Mouse (Mus musculus): Measurements from ENCODE around the gene A830018L16Rik. TPM values are rescaled to one million over a fixed set of nuclear protein-coding genes. Genes with fewer than 3 reads are reported as not detected.
A peak's percentile ranks its signal among the peaks of the same experiment; 100 is the strongest.
"Not testable (repeated sequence)": the region's sequence is repeated elsewhere in the genome, so short reads cannot be mapped to it uniquely, and the experiment has no call there.

The A830018L16Rik gene
- polyA plus RNA-seq, 1 experiment from 2014 or later = 7.9 TPM

DNA sequence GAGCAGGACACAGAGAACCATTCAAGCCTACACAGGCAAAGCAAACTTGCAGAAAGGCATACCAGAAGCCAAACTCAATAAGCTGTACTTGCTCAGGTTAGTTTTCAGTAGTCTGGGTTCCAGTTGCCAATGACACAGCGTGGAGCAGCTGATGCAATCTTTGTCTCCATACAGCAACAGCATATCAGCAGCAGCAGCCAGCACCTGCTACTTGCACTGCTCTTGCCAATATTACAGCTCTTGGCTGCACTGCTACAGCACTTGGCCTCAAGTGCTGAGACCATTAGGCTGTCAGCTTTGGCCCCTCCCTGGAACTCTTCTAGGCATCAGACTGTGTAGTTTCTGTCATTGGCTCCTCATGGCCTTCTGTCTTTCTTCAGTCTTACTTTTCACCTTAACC, 44.4 kb downstream of the A830018L16Rik start:
- Histone ChIP-seq H3K9ac (replicated peaks; ENCODE audit: low read length) (no peak overlapping the region), H3K27me3 (ENCODE audit: control insufficient read depth, insufficient read depth, low read length) (no peaks in the 10 kb centered on the region), H3K36me3 (ENCODE audit: control insufficient read depth, insufficient read depth, low read length) (no peaks in the 10 kb centered on the region), H3K4me3 (replicated peaks; ENCODE audit: low read depth, low read length) (no peak overlapping the region), H3K4me2 (ENCODE audit: low read length) (no peak overlapping the region), H3K9me3 (ENCODE audit: control insufficient read depth, low read length) (peaks cover 3% of the 10 kb centered on the region; the same call in 1 of the 2 replicates), H3K27ac (replicated peaks; ENCODE audit: low read depth, low read length) (no peak overlapping the region), H3K4me1 (ENCODE audit: control insufficient read depth, insufficient read depth, low read length) (no peaks in the 10 kb centered on the region)
- ATAC-seq (ENCODE audit: low FRiP score, low TSS enrichment) (no peak), DNase-seq (no peak)
- WGBS = 81% methylated on average over 1 of the region's 1 CpGs

- Histone ChIP-seq H3K27me3 (ENCODE audit: control insufficient read depth, insufficient read depth, low read length) (no peaks in the 10 kb centered on the region), H3K4me1 (ENCODE audit: control insufficient read depth, insufficient read depth, low read length) (no peaks in the 10 kb centered on the region), H3K36me3 (ENCODE audit: control insufficient read depth, insufficient read depth, low read length) (no peaks in the 10 kb centered on the region), H3K4me3 (replicated peaks; ENCODE audit: low read depth, low read length) (no peak overlapping the region), H3K4me2 (ENCODE audit: low read length) (no peak overlapping the region), H3K9me3 (ENCODE audit: control insufficient read depth, low read length) (no peaks in the 10 kb centered on the region), H3K27ac (replicated peaks; ENCODE audit: low read depth, low read length) (no peak overlapping the region), H3K9ac (replicated peaks; ENCODE audit: low read length) (no peak overlapping the region)
- no peak for ATAC-seq (ENCODE audit: low FRiP score, low TSS enrichment)
- DNase-seq = peak; percentile 45
- WGBS = 80% methylated on average over 1 of the region's 1 CpGs
Measured at GRCm38 (mm10) chr1:11466325-11466724, 52.4 kb downstream of the A830018L16Rik start.

DNA sequence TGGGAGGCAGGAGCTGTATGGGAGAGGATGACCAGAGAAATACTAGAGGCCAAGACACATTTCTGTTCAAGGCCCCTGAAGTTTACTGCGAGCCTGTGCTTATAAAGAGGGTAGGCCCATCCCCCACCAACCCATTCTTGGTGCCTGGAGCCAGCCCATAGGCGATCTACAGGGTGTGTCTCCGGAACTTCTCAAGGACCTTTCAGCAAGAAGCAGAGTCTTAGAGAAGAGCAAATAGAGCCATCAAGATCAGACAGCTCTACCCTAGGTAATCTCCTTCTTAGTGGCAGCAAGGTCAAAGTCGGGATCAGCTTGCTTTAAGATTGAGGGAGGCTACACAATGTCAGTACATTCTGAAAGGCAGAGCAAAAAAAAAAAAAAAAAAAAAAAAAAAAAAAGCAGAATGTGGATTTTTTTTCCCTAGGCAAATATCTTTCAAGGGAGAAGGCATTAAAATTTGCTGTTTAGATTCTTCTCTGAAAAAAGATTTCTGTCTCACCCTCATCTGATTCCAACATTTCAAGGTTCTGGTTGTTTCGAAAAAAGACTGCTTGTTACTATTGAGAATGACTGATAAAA, 53.2 kb downstream of the A830018L16Rik start:
- no peak for DNase-seq
- ATAC-seq (ENCODE audit: low FRiP score, low TSS enrichment) = no peak
- H3K9me3 ChIP-seq (ENCODE audit: control insufficient read depth, low read length) = no peaks in the 10 kb centered on the region

DNA sequence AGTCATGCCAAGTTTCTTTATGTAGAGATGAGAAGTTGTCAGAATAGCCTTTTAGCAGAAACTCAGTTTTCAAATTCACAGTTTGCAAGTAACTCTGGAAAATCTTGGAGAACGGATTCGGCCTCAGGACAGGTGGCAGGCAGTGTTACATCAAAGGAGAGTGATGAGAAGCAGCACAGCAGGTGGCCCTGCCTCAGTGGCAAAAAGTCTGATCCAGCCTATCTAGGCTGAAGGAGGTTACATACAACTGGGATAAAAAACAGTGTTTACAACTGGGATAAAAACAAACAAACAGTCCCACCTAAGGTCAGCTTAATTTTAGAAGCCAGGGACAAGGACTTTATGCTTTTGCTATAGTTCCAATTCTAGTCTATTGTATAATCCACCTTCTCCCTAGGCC, 79.0 kb downstream of the A830018L16Rik start:
- H3K4me3 ChIP-seq (replicated peaks; ENCODE audit: low read depth, low read length) = no peak overlapping the region
- H3K9me3 ChIP-seq (ENCODE audit: control insufficient read depth, low read length) = no peaks in the 10 kb centered on the region
- H3K27ac ChIP-seq (replicated peaks; ENCODE audit: low read depth, low read length) = no peak overlapping the region
- no peaks in the 10 kb centered on the region for H3K27me3 ChIP-seq (ENCODE audit: control insufficient read depth, insufficient read depth, low read length)
- DNase-seq (no peak), ATAC-seq (ENCODE audit: low FRiP score, low TSS enrichment) (no peak)
- WGBS = 80% methylated on average over 2 of the region's 2 CpGs
- no peaks in the 10 kb centered on the region for H3K36me3 ChIP-seq (ENCODE audit: control insufficient read depth, insufficient read depth, low read length)
- no peak overlapping the region for H3K4me2 ChIP-seq (ENCODE audit: low read length)
- no peaks in the 10 kb centered on the region for H3K4me1 ChIP-seq (ENCODE audit: control insufficient read depth, insufficient read depth, low read length)
- H3K9ac ChIP-seq (replicated peaks; ENCODE audit: low read length) = no peak overlapping the region

More for the DNA sequence above, 53.2 kb downstream of the A830018L16Rik start:
- H3K27me3 ChIP-seq (ENCODE audit: control insufficient read depth, insufficient read depth, low read length) = no peaks in the 10 kb centered on the region
- no peak overlapping the region for H3K27ac ChIP-seq (replicated peaks; ENCODE audit: low read depth, low read length)
- no peak overlapping the region for H3K9ac ChIP-seq (replicated peaks; ENCODE audit: low read length)
- no peaks in the 10 kb centered on the region for H3K4me1 ChIP-seq (ENCODE audit: control insufficient read depth, insufficient read depth, low read length)
- H3K36me3 ChIP-seq (ENCODE audit: control insufficient read depth, insufficient read depth, low read length) = no peaks in the 10 kb centered on the region
- WGBS = 36% methylated on average over 5 of the region's 5 CpGs
- H3K4me3 ChIP-seq (replicated peaks; ENCODE audit: low read depth, low read length) = no peak overlapping the region
- no peak overlapping the region for H3K4me2 ChIP-seq (ENCODE audit: low read length)

- H3K27ac ChIP-seq (replicated peaks; ENCODE audit: low read depth, low read length) = no peak overlapping the region
- H3K4me1 ChIP-seq (ENCODE audit: control insufficient read depth, insufficient read depth, low read length) = no peaks in the 10 kb centered on the region
- ATAC-seq (ENCODE audit: low FRiP score, low TSS enrichment) (no peak), DNase-seq (no peak)
- H3K9me3 ChIP-seq (ENCODE audit: control insufficient read depth, low read length) = no peaks in the 10 kb centered on the region
- H3K9ac ChIP-seq (replicated peaks; ENCODE audit: low read length) = no peak overlapping the region
- H3K4me3 ChIP-seq (replicated peaks; ENCODE audit: low read depth, low read length) = no peak overlapping the region
- no peaks in the 10 kb centered on the region for H3K27me3 ChIP-seq (ENCODE audit: control insufficient read depth, insufficient read depth, low read length)
- H3K36me3 ChIP-seq (ENCODE audit: control insufficient read depth, insufficient read depth, low read length) = no peaks in the 10 kb centered on the region
- no peak overlapping the region for H3K4me2 ChIP-seq (ENCODE audit: low read length)
Measured at GRCm38 (mm10) chr1:11501556-11501955, 87.7 kb downstream of the A830018L16Rik start.

DNA sequence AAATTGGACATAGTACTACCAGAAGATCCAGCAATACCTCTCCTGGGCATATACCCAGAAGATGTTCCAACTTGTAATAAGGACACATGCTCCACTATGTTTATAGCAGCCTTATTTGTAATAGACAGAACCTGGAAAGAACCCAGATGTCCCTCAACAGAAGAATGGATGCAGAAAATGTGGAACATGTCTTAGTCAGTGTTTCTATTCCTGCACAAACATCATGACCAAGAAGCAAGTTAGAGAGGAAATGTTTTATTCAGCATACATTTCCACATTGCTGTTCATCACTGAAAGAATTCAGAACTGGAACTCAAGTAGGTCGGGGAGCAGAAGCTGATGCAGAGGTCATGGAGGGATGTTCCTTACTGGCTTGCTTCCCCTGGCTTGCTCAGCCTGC, 135.9 kb downstream of the A830018L16Rik start:
- not testable (repeated sequence) for DNase-seq; H3K9me3 ChIP-seq (ENCODE audit: control insufficient read depth, low read length); H3K9ac ChIP-seq (replicated peaks; ENCODE audit: low read length); H3K27me3 ChIP-seq (ENCODE audit: control insufficient read depth, insufficient read depth, low read length); H3K4me3 ChIP-seq (replicated peaks; ENCODE audit: low read depth, low read length); H3K27ac ChIP-seq (replicated peaks; ENCODE audit: low read depth, low read length); H3K36me3 ChIP-seq (ENCODE audit: control insufficient read depth, insufficient read depth, low read length); ATAC-seq (ENCODE audit: low FRiP score, low TSS enrichment); H3K4me1 ChIP-seq (ENCODE audit: control insufficient read depth, insufficient read depth, low read length); H3K4me2 ChIP-seq (ENCODE audit: low read length)
- WGBS = 74% methylated on average over 1 of the region's 1 CpGs

DNA sequence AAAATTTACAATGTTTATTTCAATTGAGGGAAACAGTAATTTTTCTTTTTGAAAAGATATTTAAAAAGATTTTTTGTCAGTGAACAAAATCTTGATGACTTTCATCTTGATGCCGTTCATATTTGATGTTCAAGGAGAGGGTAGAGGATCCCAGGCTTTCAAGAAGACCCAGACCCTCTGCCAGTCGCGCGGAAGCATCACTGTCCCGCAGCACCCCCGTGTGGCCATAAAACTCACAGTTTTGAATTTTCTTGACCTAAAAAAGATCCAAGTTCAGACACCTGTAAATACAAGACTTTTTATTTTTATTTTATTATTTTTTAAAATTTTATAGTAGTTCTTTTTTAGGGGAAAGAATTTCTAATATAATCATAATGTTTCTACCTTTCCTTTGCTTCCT, 151.4 kb downstream of the A830018L16Rik start:
- Histone ChIP-seq H3K9me3 (ENCODE audit: control insufficient read depth, low read length) (no peaks in the 10 kb centered on the region), H3K4me2 (ENCODE audit: low read length) (no peak overlapping the region), H3K27me3 (ENCODE audit: control insufficient read depth, insufficient read depth, low read length) (no peaks in the 10 kb centered on the region), H3K4me3 (replicated peaks; ENCODE audit: low read depth, low read length) (no peak overlapping the region), H3K27ac (replicated peaks; ENCODE audit: low read depth, low read length) (no peak overlapping the region), H3K9ac (replicated peaks; ENCODE audit: low read length) (no peak overlapping the region), H3K36me3 (ENCODE audit: control insufficient read depth, insufficient read depth, low read length) (no peaks in the 10 kb centered on the region), H3K4me1 (ENCODE audit: control insufficient read depth, insufficient read depth, low read length) (no peaks in the 10 kb centered on the region)
- ATAC-seq (ENCODE audit: low FRiP score, low TSS enrichment) (no peak), DNase-seq (peak; percentile 79)
- 15% methylated on average over 6 of the region's 6 CpGs for WGBS

DNA sequence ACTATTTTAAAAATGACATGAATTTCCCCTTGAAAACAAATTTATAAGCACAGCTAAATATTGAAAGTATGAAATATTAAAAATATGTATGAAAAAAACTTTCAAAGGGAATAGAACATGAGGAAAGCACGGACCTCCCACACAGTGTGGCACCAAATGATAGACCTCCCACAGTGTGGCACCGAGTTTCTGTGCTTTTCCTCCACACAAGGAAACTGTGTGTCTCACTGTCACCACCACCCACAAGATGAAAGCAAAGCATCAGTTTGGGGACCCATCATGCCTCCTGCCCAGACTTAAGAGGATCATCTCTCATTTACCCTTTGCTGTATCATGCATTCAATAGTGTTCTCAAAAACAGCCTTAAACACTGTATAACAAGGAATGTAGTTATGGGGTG, 152.8 kb downstream of the A830018L16Rik start:
- no peaks in the 10 kb centered on the region for H3K36me3 ChIP-seq (ENCODE audit: control insufficient read depth, insufficient read depth, low read length)

GRCm38 (mm10) chr1:11567300-11567885, 153.5 kb downstream of the A830018L16Rik start:
- Histone ChIP-seq H3K4me3 (replicated peaks; ENCODE audit: low read depth, low read length) (no peak overlapping the region), H3K36me3 (ENCODE audit: control insufficient read depth, insufficient read depth, low read length) (no peaks in the 10 kb centered on the region), H3K27ac (replicated peaks; ENCODE audit: low read depth, low read length) (no peak overlapping the region), H3K9me3 (ENCODE audit: control insufficient read depth, low read length) (no peaks in the 10 kb centered on the region), H3K4me2 (ENCODE audit: low read length) (no peak overlapping the region), H3K9ac (replicated peaks; ENCODE audit: low read length) (no peak overlapping the region), H3K27me3 (ENCODE audit: control insufficient read depth, insufficient read depth, low read length) (no peaks in the 10 kb centered on the region), H3K4me1 (ENCODE audit: control insufficient read depth, insufficient read depth, low read length) (no peaks in the 10 kb centered on the region)
- DNase-seq (no peak), ATAC-seq (ENCODE audit: low FRiP score, low TSS enrichment) (no peak)

More for the DNA sequence above, 152.8 kb downstream of the A830018L16Rik start:
- no peak overlapping the region for H3K27ac ChIP-seq (replicated peaks; ENCODE audit: low read depth, low read length)
- ATAC-seq (ENCODE audit: low FRiP score, low TSS enrichment) (no peak), DNase-seq (no peak)
- H3K27me3 ChIP-seq (ENCODE audit: control insufficient read depth, insufficient read depth, low read length) = no peaks in the 10 kb centered on the region
- H3K4me1 ChIP-seq (ENCODE audit: control insufficient read depth, insufficient read depth, low read length) = no peaks in the 10 kb centered on the region
- no peaks in the 10 kb centered on the region for H3K9me3 ChIP-seq (ENCODE audit: control insufficient read depth, low read length)
- no peak overlapping the region for H3K9ac ChIP-seq (replicated peaks; ENCODE audit: low read length)
- no peak overlapping the region for H3K4me2 ChIP-seq (ENCODE audit: low read length)
- WGBS = 76% methylated on average over 2 of the region's 2 CpGs
- H3K4me3 ChIP-seq (replicated peaks; ENCODE audit: low read depth, low read length) = no peak overlapping the region
